Mouse (Mus musculus) monocyte, adult 2 months (primary cell): ENCODE results near the gene Ccdc84.
"Not testable (repeated sequence)": the region's sequence is repeated elsewhere in the genome, so short reads cannot be mapped to it uniquely, and the experiment has no call there.

Experiments
- DNase-seq, 2 experiments: peaks; one replicate each; pipeline ENCODE4 v3.0.0; 2022; ENCODE audit warnings: low spot score in 2 of 2, low read depth in 1 of 2

Ccdc84 gene

GRCm38 (mm10) chr9:44410647-44411336, 7.6 kb downstream of the Ccdc84 start:
- no peak for DNase-seq

DNA sequence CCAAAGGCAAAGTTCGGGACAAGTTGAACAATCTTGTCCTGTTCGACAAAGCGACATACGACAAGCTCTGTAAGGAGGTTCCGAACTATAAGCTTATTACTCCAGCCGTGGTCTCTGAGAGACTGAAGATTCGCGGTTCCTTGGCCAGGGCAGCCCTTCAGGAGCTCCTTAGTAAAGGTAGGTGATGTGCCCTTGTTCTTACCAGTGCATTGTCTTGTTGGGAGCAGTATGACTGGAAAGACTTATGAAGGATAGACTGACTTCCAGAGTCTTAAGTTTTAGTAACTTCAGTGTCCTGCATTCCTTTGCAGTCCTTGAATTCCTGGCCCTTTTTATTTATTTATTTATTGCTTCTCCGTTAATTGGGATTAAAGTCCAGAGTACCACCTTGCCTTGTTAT, 9.7 kb downstream of the Ccdc84 start:
- not testable (repeated sequence) for DNase-seq

DNA sequence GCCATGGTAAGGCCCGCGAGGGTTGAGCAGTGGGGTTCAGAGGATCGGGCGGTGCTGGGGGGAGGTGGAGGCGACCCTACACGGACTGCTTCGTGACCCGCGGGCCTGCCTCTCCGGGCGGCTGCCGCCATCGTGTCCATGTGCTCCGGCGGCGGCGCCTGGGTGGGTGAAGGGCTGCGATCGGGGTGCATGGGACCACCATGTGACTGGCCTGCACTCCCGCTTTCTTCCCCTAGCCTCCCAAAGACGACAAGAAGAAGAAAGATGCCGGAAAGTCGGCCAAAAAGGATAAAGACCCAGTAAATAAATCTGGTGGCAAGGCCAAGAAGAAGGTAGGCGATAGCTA, 10.6 kb downstream of the Ccdc84 start:
- no peak for DNase-seq

DNA sequence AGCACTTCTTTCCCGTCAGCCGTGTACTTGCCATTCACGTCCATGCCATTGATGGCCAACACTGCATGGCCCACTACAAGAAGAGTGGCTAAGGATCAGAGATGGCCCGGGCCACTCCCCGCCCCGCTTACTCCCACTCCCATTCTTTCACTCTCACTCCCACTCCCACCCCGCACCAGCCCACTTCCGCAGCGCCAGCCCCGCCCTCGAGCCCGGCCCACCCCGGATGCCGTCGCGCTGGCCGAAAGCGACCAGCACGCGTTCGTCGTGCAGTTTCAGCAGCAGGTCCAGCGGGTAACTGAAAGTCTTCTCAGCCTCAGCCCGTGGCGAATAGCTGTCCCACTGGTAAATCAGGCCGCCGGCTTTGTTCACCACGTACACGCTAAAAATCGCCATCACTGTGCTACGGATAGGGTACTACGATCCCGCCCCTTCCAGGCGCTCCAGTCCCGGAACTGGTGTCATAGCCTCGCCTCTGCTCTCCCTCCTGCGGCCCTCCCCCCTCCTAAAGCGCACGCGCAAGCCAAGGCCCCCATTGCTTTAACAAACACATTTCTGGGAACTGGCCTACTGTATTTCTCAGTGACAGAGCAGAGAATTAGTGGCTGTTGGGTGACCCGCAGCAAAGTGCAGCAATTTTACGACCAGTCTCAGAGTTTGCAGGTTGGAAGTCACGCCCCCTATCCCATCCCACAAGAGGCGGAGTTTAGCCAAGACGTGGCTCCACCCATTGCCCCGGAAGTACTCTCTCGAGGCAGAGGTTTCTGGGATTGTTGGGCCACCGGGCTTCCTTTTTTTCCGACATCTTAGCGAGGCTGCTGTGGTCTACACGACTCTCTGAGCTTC, 11.2 kb downstream of the Ccdc84 start, which contains the start of the genes Rps25 and Trappc4:
Rps25 (plus strand) TSS at position 234 of the 846 bp plus-strand sequence.
Trappc4 (minus strand) TSS at position 695 of the 846 bp plus-strand sequence.
- DNase-seq: peak; percentile 82 to 90

GRCm38 (mm10) chr9:44405011-44405410, 13.4 kb downstream of the Ccdc84 start:
- DNase-seq: no peak

DNA sequence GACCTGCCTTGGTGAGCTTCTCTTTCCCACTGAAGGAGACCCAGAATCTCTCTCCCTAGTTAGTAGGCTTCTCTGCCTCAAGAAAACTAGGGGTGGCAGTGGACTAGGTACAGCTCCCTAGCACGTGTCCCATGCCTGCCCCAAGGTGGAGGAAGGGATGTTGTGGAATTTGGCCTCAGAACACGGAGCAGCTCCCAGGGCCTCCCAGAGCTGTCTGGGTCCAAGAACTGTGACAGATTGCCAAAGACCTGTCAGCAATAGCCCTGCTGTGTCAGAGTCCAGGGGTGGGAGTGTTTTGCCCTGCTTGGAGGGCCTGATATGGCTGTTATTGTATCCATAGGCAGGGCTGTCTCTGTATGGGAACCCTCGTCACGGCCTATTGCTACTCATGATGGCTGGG, 17.3 kb downstream of the Ccdc84 start:
- no peak for DNase-seq

- DNase-seq: no peak
Observed at GRCm38 (mm10) chr9:44399795-44400114, 18.6 kb downstream of the Ccdc84 start.

- no peak for DNase-seq
Observed at GRCm38 (mm10) chr9:44399114-44399794, 19.1 kb downstream of the Ccdc84 start.

GRCm38 (mm10) chr9:44398551-44398950, 19.8 kb downstream of the Ccdc84 start:
- DNase-seq: no peak

DNA sequence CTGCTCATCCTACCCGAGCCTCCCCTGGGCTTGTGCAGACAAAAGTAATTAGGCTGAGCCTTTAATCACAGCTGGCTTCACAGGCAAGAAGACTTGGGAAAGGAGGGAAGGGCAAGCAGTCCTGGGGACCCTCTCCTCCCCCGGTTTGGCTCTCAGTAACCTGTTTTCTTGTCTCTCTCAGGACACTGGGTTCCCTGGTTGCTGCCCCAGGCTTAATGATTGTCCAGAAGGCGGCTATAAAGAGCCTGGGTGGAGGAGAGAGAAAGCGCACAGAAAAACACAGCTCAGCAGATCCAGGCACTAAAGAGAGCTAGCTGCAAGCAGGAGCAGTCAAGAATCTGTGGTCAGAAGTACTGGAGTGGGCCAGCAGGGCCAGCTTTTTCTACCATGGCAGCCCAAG, 20.3 kb downstream of the Ccdc84 start:
- DNase-seq: no peak

DNA sequence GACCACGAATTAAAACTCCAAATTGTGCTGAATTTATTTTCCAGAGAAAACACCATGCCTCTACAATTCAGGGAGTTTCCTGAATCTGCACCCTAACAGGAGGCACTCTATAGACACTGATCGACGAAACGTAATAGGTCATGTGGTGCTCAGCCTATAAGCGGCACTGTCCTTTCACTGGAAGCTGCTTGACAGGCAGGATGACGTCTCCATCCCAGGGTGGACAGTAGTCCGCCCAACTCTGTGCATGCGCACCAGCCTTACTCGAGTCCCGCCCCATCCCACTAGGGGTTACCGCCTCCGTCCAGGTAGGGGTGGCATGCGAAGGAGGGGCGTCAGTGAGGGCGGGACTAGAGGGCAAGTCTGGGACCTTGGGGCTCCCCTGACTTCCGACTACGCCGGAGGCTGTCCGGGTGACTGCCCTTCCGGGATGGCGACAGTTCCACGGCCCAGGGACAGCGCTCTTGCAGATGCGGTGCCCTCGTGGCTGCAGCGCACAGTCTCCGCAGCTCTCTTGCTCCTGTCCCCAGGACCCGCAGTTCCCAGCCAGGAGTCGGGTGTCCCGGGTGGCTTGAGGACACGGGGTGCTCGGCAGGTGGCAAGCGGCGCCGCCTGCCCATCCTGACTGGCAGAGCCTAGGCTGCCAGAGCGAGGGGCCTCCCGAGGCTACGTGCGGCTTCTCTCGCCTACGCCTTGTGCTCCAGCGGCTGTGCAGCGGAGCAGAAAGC, 21.5 kb downstream of the Ccdc84 start, which contains the start of gene Slc37a4:
Slc37a4 (plus strand) TSS at position 169 of the 728 bp plus-strand sequence.
- peak; percentile 97 for DNase-seq

GRCm38 (mm10) chr9:44391466-44391865, 26.9 kb downstream of the Ccdc84 start:
- peak in 1 of 2 experiments; percentile 50 for DNase-seq

GRCm38 (mm10) chr9:44389273-44389672, 29.1 kb downstream of the Ccdc84 start:
- DNase-seq: no peak

DNA sequence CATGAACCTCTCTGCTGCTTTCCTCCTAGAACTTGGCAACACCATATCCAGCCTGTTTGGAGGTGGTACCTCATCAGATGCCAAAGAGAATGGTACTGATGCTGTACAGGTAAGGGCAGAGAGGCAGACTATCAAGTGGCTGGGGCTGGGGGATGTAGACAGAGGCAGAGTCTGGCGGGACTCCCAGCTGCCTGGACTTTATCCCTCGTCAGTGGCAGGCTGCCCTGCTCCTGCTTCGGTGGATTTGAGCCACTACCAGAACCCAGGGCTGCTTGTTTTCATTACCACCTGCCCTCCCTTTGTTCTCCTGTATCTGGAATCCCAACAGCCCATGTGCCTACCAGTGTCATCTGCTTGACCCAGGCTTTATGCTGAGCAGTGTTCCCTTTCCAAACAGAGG, 31.1 kb downstream of the Ccdc84 start:
- DNase-seq: no peak

- DNase-seq: no peak
Observed at GRCm38 (mm10) chr9:44384596-44384995, 33.8 kb downstream of the Ccdc84 start.

DNA sequence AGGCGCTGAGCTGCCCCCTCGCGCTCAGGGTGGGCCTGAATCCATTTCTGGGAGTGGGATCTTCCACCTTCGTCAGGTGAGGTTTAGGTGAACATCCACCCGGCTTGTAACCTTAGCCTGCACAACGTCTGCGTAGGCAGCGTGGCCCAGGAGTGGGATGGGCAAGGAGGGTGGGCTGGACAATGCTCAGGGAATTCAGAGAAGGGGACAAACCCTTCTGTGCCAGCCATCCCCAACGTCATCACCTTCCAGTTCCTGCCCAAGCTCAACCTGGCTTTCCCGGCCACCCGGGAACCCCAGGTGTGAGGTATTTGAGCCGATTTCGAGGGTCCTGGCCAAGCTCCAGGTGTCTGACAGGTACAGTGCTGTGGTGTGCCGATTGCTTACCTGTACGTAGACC, 38.5 kb downstream of the Ccdc84 start:
- no peak for DNase-seq

- peak; percentile 99 to 100 for DNase-seq
Observed at GRCm38 (mm10) chr9:44379054-44379834, 39.1 kb downstream of the Ccdc84 start, which contains the start of gene Hyou1. Gene Hyou1, plus strand, starts transcription at chr9:44379490.

GRCm38 (mm10) chr9:44378153-44378730, 40.1 kb downstream of the Ccdc84 start:
- no peak for DNase-seq

DNA sequence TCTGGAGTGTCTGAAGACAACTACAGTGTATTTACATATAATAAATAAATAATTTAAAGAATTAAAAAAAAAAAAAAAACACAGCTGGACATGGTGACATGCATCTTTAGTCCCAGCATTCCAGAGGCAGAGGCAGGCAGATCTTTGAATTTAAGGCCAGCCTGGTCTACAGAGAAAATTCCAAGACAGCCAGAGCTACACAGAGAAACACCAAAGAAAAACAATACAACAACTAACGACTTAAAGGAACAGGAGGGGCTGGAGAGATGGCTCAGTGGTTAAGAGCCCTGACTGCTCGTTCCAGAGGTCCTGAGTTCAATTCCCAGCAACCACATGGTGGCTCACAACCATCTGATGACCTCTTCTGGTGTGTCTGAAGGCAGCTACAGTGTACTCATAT, 41.0 kb downstream of the Ccdc84 start:
- DNase-seq: not testable (repeated sequence)

- DNase-seq: no peak
Observed at GRCm38 (mm10) chr9:44376141-44376540, 42.2 kb downstream of the Ccdc84 start.
